Mouse (Mus musculus): ENCODE results near the gene Vmn1r38. TPM values are rescaled to one million over a fixed set of nuclear protein-coding genes. Genes with fewer than 3 reads are reported as not detected.

The Vmn1r38 gene
- total RNA-seq (2023): not detected

GRCm38 (mm10) chr6:66782527-66782926, at the start of gene Vmn1r38:
Vmn1r38 (minus strand) TSS chr6:66782627.

GRCm38 (mm10) chr6:66810509-66810908, 28.1 kb upstream of the Vmn1r38 start, which contains the start of gene Vmn1r39:
Vmn1r39 (minus strand) TSS chr6:66810609.

GRCm38 (mm10) chr6:66729082-66729481, 53.3 kb downstream of the Vmn1r38 start, which contains the start of gene Vmn1r37:
Vmn1r37 (plus strand) TSS chr6:66729382.

Other genes starting within 250 kb of the Vmn1r38 start
- 10 to 100 TPM; 18.5 to 20.1 TPM for gene Mad2l1, start 247.2 kb downstream of the Vmn1r38 start, total RNA-seq (2023)
- gene Vmn1r32, start 222.5 kb downstream of the Vmn1r38 start, total RNA-seq (2023): not detected
- gene Vmn1r33, start 164.3 kb downstream of the Vmn1r38 start, total RNA-seq (2023): not detected
- not detected for gene Vmn1r34, start 138.7 kb downstream of the Vmn1r38 start, total RNA-seq (2023)
- not detected for gene Vmn1r35, start 96.7 kb downstream of the Vmn1r38 start, total RNA-seq (2023)
- gene Vmn1r36, start 63.5 kb downstream of the Vmn1r38 start, total RNA-seq (2023): not detected
- not detected for gene Vmn1r37, start 53.2 kb downstream of the Vmn1r38 start, total RNA-seq (2023)
- gene Vmn1r39, start 28.0 kb upstream of the Vmn1r38 start, total RNA-seq (2023): not detected
- 1 to 10 TPM; 7.6 to 8.7 TPM for gene Gng12, start 113.8 kb upstream of the Vmn1r38 start, total RNA-seq (2023)

Data from B cell, adult 67 days (primary cell).